Mouse (Mus musculus) layer of hippocampus, adult 9-11 months (tissue): ENCODE data around the gene Bahcc1.

Experiments
- DNase-seq: peaks from one replicate; pipeline ENCODE4 v3.0.0; 2022

Bahcc1 gene

GRCm38 (mm10) chr11:120229861-120230751 lies 2.6 kb upstream of the Bahcc1 start:
- DNase-seq = peak; percentile 81

DNA sequence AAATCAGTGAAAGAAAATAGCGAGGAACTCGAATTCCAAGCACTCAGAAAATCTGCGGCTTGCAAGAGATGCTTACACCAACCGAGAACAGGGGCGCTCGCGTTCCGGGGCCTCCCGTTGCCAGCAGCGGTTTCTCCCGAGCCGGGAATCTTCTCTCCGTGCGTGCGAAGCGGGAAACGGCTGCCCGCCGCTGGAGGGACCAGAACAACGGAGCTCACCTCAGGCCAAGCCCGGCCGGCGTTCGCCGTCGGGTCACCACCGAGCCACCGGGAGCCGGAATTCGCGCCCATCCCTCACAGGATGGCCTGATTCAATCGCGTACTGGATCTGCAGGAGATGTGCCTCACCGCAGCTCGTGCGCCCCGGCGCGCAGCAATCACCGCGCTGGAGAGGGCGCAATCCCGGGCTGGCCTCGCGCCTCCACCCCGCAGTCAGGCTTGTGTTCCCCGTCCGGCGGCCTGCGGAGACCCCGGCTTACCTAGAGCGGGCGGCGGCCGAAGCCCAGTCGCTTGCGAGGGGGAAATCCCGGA lies 1.8 kb upstream of the Bahcc1 start:
- DNase-seq = no peak

DNA sequence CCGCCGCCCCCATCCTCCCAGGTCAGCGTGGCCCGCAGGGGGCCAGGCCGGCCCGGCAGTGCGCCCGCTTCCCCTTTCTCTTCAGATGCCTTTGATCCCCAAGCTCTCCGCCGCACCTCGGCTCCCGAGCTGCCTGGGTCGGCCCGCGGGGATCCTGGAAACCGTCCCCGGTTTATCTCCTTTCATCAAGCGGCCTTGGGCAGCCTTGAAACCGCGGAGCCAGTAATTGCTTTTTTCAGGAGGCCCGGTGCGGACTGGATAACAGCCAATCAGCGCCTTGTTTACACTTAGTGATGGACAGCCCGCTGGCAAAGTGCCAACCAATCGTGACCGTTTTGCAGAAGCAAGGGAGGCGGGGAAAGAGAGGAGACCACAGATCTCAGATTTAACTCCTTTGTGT lies 1.4 kb upstream of the Bahcc1 start:
- DNase-seq = peak; percentile 99

DNA sequence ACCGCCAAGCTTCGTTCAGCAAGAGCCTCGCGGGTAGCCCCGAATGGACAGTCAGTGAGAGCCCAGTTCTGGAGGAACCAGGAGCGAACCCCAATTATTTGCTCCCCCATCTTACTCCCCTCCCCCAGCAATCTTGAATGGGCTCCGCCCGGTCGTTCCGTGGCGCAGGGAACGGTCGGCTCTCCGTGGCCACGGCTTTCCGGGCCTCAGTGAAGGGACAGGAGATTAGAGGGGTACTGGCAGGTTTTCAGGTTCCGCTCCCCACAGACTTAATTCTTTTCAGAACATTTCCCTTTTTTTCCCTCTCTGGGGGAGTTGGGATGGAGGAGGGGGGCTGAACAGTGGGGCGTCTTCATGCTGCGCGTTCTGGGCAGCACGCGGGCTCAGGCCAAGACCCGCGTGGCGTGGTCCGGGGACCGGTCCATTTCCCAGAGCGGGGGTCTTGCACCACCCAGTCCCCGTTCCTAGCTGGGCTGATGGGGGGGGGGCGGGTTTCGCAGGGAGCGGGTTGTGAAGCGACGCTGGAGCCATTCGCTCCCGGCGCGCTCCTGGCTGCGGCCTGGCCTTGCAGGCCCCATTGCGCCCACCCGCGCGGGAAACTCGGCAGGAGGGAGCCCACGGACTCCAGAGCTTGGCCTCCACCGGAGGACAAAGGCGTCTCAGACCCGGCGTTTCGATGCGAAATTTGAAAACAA lies 841 bp downstream of the Bahcc1 start:
- DNase-seq = no peak

GRCm38 (mm10) chr11:120234136-120234775 lies 1.5 kb downstream of the Bahcc1 start:
- DNase-seq = no peak

DNA sequence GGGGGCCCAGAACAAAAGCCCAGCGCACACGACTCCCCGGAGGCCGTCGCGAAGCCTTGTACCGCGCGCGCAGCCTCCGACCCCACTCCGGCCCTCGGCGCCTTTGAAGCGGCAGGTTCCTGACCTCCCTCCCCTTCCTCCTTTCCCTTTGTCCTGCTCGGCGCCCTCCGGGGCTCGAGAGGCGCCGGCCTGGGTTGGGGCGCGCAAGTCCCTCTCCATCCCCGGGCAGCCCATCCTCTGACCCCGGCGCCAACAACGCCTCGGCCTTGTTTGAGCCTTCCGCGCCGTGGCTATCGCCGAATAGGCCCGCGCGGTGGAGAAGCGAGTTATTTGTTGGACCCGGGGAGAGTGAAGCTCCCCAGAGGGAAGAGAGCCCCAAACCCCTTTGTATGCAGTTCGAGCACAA lies 2.0 kb downstream of the Bahcc1 start:
- DNase-seq = no peak

DNA sequence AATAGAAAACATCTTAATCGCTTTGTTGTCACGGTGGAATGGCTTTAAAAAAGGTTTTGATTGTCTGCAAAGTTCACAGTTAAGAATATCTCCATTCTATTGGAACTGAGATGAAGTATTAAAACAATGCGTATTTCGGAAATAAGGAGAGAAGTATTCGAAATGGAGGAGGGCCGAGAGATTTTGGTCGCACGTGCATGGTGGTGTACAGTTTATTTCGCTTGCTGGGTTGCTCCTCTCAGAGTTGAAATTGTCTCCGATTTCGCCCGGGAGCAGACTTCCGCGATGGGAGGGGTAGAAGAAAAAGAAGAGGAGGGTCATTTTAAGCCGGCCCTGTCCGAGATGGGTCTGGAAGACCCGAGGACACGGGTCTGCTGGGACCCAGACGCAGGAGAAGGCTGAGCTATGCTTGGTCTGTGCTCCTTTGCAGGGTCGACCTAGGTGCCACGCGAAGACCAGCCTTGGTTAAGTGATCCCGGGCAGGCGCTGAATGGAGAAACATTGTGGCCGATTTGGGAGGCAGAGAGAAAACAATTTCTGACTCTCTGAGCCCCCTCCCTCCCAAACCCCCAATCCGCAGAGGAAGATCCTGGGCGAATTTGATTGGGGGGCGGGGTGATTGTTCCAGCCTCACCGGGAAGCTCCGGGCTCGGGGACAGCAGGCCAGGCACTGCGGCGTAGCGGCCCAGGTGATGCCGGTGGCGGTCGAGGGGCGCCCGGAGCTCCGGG lies 2.8 kb downstream of the Bahcc1 start:
- DNase-seq = no peak

DNA sequence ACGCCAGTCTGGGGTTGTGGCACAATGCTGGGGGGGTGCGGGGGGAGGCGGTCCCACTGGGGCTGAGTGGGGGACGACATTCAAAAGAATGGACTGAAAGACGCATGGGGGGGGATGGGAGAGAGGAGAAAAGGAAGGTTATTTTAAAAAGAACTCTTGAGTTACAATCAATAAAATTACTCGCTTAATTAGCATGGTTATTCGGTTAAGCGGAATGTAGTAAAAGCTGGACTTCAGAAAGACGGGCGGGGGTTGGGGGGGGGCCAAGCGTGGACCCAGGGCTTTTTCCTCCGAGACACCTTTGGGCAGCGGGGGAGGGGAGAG lies 3.3 kb downstream of the Bahcc1 start:
- DNase-seq = no peak

DNA sequence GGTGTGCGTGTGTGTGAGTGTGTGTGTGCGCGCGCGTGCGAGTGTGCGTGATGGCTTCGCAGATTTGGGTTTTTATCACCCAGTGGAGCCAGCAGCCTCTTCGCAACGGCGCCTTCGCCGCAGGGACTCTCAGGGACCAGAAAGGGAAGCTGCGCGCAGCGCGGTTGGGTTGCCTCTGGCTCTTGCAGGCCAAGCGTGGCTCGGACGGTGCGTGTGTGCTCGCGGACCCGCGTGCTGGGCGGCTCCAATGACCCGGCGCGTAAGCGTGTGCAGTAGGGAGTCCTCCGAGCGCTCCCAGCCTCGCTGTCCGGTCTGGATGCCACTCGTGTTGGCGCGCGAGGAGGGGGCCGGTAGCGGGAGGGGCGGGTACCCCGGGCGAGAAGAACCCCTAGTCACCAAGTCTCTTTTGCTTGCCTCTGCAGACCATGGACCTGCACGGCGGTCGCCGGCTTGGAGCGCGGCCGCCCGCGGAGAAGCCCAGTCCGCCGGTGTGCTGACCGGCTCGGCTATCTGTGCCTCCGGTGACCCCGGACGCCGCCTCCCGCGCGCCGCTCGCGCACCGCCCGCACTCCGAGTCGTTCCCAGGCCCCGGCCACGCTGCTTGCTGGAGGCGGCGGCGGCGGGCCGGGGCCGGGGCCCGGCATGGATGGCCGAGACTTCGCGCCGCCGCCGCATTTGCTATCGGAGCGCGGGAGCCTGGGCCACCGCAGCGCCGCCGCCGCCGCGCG lies 3.9 kb downstream of the Bahcc1 start:
- no peak for DNase-seq

GRCm38 (mm10) chr11:120237166-120238131 lies 4.7 kb downstream of the Bahcc1 start:
- no peak for DNase-seq

DNA sequence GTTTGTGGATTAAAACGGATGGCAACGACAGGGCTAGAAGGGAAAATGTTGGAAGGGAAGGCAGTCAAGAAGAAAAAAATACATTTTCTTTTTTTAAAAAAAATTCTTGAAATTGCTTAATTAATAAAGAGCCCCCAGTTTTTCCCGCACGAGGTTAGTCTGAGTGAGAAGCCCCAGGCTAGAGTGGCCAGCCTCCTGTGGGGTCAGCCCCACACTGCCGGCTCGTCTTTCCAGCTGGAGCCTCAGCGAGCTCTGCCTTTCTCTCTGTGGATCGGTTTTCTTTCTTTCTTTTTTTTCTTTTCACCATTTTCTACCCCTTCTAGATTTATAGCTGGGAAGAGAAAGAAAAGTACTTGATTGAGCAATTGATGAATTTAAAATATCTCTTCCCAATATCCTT lies 5.6 kb downstream of the Bahcc1 start:
- no peak for DNase-seq

DNA sequence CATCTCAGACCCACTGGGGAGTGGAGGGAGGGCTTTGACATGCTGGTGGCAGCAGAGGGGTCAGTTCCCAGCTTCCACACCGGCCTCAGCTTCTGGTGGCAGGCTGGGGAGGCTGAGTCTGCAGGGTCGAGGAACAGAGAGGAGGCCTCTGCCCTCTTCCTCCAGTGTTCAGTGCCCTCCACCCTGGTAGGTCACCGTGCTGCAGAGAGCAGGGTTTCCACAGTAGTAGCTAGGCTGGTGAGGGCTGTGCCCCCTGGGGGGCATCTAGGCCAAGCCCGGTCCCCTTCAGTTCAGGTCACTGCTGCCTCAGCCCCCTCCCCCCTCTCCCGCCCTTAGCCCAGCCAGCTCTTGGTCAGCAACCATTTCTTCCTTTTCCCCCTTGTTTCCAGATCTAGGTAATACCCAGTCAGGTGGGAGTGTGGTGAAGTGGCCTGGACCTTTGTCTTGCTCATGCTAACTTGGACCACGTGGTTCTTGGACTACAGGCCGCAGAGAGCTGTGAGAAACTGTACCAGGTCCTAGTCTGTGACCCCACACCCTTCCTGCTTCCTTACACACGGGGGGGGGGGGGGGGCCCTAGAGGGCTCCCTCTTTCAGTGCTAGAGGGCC lies 6.1 kb downstream of the Bahcc1 start:
- no peak for DNase-seq

- DNase-seq = no peak
Measured at GRCm38 (mm10) chr11:120239581-120239991, 6.8 kb downstream of the Bahcc1 start.

GRCm38 (mm10) chr11:120240206-120240605 lies 7.5 kb downstream of the Bahcc1 start:
- peak; percentile 78 for DNase-seq

GRCm38 (mm10) chr11:120240941-120241890 lies 8.5 kb downstream of the Bahcc1 start:
- DNase-seq = no peak

DNA sequence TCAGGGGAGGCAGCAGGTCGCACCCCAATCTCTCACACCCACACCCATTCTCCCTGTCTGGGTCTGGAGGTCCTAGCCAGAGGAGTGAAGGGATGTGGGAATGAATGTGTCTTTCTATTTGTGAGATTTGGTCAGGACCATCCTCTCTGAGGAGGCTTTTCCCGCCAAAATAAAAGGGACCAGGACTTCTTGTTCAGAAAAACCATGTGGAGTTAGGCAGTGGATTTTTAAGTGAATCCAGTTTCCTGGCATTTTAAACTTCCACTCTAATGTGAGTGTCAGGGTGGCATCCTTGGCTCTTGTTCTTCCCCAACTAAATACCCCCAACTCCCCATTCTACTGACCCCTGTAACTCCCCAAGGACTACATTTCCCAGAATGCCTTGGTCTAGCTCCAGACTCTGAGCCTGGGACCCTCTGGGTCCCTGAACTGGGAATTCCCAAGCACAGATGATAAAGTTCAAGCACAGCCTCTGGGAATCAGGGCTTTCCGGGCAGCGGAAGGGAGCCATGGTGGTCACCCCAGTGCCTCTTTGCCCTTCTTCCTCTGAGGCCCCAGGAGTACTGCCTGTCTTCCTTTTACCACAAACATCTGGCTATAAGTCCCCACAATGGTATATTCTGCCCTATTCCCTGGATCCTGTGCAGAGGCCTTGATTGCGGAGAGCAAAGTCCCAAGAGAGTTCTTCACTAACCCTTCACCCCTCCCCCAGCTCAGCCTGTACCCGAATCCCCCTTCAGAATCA lies 9.4 kb downstream of the Bahcc1 start:
- DNase-seq = no peak

DNA sequence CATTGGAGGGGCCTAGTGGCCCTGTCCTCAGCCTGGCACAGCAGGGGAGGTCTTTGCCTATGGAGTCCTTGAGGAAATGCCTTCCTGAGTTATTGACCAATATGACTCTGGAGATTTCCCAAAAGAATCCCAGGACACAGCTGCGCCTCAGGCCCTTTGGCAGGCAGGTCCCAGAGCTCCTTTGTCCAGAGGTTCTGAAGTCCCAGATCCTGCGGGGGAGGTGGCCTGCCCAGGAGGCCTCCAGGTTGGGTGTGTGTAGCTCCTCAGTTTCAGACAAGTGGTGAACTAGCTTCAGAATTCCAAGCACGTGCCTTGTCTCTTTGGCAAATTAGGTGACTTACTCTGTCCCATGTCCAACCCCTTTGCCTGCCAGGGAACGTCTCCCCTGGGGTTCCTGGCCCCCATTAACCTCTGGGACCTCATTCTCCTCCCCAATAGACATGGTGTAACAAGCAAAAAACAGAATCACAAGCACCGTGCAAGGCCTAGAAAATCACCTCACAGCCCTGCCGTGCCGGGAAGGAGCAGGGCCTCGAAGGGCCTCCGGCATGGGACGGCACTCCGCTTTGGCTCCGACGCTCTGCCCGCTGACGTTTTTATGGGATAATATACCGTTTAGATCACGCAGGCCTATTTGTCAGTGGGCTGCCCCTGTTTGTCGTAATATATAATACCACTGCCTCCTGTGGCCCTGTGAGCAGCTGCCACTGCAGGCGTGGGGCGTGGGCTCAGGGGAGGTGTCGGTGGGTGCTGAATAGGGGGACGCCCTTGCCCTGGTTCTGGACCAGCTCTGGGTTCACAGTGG lies 10.2 kb downstream of the Bahcc1 start:
- DNase-seq = no peak

DNA sequence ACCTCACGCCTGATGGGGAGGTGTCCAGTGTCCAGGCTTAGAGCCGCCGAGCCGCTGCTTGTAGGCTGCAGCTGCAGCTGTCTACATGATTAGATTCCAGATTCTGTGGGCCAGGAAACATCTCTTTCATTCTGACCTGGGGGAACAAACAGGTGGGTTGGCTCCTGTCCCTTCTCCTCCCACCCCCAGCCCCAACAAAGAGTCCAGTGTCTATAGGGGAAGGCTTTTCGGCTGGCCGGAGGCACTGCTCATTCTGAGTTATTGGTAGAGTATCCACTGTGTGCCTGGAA lies 10.7 kb downstream of the Bahcc1 start:
- DNase-seq = no peak
